Mouse (Mus musculus) embryo, embryonic 10 days (tissue): ENCODE data around the gene Tent5b.

Experiments
- DNase-seq: peaks from one replicate; pipeline ENCODE4 v3.0.0-alpha.2; 2015; ENCODE audit warnings: low spot score

Gene Tent5b

DNA sequence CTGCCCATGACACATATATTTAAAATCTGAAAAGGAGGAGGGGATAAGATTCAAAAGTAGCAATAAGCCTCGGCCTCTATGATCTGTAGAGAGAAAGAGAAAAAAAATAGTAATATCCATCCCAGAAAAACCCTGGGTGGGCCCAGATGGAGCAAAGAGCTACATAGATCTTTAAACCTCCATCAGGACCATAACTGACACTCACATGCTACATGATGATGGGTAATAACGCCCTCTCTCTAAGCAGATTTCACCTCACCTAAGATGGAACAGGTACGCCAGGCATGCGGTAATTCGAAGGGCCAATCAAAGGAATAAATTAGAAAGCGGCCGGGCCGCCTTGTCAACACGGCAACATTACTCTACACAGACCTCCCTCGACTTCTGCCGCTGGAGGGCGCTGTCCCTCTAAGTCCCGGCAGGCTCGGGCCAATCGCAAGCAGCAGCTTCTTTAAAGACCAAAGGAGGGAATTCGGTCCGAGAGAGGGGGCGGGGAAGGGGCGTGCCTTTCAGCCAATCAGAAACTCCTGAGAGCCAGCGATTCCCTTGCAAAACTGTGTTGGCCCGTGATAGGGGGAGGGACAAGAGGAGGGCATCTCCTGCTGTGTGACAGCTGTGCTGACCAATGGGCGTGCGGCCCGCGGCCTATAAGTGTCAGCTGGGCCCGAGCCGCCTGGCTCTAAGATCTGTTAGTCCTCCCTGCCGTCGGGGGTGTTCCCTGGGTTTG lies at the start of gene Tent5b:
Tent5b (plus strand) TSS at position 675 of the 727 bp plus-strand sequence.
- DNase-seq: peak; percentile 99

DNA sequence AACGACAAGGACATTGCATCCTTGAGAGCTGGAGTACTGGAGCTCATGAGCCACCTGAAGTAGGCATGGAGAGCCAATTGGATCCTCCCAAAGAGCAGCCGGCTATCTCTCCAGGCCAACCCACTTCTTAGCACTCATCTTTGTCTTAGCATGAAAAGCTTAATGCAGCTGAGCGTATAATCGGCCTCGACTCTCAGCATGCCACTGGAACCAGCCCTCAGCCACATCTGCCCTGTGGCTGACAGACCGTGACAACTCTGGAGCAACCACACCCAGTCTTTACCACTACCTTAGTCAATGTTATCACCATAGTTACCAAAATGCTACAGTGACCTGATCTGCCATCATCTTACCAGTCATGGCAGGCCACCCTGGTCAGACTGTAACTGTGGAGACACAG lies 48.4 kb upstream of the Tent5b start:
- DNase-seq: no peak

DNA sequence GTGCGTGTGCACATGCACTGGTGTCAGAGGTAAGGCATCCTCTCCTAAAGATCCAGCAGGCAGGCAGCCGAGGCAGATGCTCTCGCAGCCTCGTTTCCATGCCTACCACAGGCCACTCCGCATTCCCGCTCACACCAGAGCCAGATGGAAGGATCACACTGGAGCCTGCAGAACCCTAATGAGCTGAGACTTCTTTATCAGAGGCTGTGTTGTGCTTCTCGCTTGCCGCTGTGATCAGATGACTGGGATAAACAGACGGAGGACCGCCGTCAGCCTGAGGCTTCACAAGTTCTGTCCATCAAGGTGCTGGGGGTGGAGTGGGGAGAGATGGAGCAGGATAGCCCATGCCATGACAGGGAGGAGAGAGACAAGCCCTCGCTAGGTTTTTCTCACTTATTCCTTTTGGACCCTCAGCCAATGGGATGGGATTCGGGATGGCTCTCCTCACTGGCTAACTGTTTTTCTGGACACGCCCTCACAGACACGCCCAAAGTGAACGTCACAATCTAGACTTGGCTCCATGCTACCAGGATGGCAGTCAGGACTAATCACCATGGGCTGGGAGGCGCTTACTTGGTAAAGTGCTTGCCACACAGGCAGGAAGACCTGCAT lies 47.3 kb upstream of the Tent5b start:
- peak; percentile 78 for DNase-seq

- no peak for DNase-seq
Measured at GRCm38 (mm10) chr4:133435921-133436320, 44.0 kb upstream of the Tent5b start.

DNA sequence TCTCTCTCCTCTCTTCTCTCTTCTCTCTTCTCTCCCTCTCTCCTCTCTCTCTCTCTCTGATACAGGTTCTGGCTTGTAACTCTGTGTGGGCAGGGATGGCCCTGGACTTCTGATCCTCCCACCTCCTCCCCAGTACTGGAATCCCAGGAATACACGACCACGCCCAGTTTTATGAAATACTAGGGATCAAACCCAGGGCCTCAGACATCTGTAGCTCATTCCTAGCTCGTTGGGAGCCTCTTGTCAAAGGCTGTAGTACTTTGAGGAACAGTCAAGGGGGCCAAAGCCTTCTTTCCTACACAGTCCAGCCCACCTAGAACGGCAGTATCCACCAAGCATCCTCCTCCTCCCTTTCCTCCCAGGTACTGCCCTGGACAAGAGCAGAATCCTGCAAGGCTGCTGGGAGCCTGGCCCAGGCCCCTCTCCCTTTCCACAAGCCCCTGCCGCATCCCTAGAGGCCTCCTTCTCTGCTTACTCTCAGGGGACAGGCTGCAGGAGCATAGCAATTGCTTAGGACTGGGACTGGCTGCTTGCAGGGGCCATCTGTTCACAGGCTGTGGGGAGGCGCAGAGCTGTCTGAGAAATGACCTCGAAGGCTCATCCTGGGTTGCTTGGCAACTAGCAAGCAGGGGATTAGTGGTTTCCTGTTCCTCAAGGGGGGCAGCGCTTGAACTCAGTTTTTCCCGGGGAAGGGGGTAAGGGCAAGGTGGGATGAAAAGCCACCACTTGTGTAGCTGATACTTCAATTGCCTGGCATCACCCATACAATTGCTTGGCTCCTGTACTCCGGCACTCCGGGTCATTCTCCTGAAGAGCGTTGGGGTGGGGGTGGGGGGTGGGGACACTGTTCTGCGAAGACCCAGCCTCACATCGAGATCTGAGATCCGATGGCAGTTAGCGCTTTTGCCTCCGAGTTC lies 40.2 kb upstream of the Tent5b start:
- DNase-seq: peak; percentile 90

GRCm38 (mm10) chr4:133440377-133440795 lies 39.5 kb upstream of the Tent5b start:
- DNase-seq: peak; percentile 76

DNA sequence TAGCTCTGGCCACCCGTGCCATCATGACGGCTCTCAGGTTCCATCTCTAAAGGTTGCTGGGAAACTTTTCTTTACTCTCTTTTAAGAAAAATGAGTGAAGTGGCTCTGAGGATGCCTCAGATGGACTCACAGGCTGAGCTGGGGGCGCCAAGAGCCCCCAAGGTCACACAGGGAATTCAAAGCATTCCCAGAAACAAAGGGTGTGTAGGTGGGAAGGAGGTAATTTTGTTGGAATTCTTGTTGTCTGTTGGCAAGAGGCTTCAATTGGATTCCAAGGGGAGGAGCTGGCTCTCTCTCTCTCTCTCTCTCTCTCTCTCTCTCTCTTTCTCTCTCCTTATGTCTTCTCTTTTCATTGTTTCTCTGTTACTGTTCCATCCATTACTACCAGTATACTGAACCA lies 37.7 kb upstream of the Tent5b start:
- no peak for DNase-seq

DNA sequence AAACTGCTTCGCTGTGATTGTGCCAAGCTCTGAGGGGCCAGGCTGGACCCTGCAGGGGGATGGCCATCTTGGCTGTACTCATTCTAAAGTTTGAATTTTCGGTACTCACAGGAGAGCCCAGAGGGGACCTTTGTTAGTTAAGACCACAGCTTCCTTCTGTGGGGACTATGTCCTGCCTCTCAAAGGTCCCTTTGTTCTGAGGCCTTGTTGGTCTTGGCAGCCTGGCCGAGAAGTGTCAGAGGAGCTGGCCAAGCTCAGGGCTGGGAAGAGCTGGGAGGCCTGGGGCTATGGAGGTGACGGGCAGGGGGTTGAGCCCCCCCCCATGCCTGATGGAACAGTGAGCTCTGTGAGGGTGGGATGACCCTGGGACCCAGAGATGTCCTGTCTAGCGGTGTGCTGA lies 36.8 kb upstream of the Tent5b start:
- no peak for DNase-seq

GRCm38 (mm10) chr4:133445727-133446126 lies 34.2 kb upstream of the Tent5b start:
- no peak for DNase-seq

GRCm38 (mm10) chr4:133447366-133447765 lies 32.6 kb upstream of the Tent5b start:
- DNase-seq: no peak

DNA sequence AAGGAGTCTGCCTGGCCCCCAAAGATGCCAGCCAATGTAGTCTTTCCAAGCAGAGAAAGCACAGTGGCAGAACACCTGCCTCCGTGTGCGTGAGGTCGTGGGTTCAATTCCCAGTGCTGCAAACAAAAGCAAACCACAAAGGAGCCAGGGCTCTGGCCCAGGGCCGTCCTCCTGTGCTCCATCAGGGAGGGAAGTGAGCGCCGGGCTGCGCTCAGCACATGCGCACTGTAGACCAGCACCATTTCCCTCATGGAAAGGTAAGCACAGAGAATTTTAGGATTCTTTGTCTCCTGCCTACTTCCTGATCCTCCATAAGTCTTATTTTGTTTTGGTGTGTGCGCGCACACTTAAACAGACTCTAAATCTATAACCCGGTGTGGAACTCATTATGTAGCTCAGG lies 32.0 kb upstream of the Tent5b start:
- DNase-seq: no peak

- no peak for DNase-seq
Measured at GRCm38 (mm10) chr4:133448708-133449388, 31.1 kb upstream of the Tent5b start.

- peak; percentile 84 for DNase-seq
Measured at GRCm38 (mm10) chr4:133449726-133450125, 30.2 kb upstream of the Tent5b start.

- DNase-seq: peak; percentile 79
Measured at GRCm38 (mm10) chr4:133451536-133451935, 28.4 kb upstream of the Tent5b start.

- DNase-seq: no peak
Measured at GRCm38 (mm10) chr4:133452433-133452832, 27.5 kb upstream of the Tent5b start.

DNA sequence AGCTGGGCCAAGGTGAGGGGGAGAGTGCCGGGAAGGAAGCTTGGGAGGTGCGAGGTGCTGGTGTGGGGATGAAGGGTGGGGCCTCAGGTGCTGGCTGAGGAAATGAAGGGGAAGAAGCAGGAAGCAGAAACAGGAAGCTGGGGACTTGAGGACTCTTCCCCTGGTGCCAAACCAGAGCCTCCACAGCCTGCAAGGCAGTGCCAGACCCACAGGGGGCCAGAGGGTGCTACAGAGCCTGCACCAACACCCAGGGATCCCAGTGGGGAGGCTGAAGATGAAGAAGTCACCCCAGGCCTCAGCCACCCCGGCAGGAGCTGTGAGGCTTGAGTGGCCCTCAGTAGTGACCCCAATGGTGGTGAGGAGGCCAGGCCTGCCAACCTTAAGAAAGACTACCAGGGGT lies 21.9 kb upstream of the Tent5b start:
- no peak for DNase-seq

DNA sequence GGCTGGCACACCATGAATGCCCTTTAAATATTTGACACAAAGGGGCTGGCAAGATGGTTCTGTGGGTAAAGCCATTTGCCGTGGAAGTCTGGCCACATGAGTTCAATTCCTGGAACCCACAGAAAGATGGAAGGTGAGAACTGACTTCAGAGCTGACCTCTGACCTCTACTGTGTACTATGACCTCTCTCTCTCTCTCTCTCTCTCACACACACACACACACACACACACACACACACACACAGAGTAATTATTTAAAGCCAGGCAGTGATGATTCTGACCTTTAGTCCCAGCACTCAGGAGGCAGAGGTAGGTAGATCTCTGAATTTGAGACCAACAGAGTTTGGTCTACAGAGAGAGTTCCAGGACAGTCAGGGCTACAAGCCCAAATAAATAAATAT lies 19.9 kb upstream of the Tent5b start:
- no peak for DNase-seq

DNA sequence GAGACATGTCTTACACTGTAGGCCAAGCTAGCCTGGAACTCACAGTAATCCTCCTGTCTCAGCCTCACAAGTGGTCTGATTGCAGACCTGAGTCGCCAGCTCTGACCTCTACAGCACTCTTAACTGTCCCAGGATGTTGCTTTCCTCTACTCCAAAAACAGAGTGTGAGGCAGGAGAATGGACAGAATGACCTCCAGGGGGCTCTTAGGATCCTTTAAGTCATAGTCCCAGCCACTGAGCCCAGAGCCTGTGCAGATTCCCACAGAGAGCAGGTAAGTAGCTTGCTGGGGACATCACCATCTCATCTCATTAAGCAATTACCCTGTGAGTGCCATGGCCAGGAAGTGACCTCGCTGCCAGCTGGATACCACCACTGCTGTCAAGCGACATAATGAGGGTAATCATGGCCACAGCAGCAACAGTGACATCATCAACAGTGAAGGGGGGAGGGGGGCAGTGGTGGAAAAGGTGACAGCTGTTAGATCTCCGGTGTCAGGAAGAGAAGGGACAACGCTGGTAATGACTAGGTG lies 19.1 kb upstream of the Tent5b start:
- no peak for DNase-seq

- no peak for DNase-seq
Measured at GRCm38 (mm10) chr4:133461362-133461761, 18.6 kb upstream of the Tent5b start.

DNA sequence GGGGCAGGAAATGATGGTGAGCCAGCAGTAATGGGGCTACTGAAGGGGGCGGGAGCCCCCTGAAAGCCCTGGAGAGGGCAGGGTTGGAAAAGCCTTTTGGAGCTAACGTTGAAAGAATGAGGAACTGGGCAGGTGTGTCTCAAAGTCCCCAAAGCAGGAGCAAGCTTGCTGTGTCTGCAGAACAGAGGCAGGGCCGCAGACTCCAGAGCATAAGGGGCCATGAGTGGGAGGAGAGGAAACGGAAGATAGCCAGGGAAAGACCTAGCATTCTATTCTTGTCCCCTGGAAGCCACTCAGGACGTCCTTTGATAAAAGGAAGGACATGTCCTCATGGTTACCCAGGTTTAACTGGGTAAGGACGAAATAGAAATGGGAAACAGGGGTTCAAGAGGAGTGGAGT lies 16.7 kb upstream of the Tent5b start:
- DNase-seq: no peak

- peak; percentile 83 for DNase-seq
Measured at GRCm38 (mm10) chr4:133468080-133468479, 11.9 kb upstream of the Tent5b start.

- peak; percentile 55 for DNase-seq
Measured at GRCm38 (mm10) chr4:133469122-133469521, 10.8 kb upstream of the Tent5b start.
